Mouse (Mus musculus): ENCODE results near the gene Dnaaf3. TPM values are rescaled to one million over a fixed set of nuclear protein-coding genes. Genes with fewer than 3 reads are reported as not detected.
"Not testable (repeated sequence)": the region's sequence is repeated elsewhere in the genome, so short reads cannot be mapped to it uniquely, and the experiment has no call there.

The Dnaaf3 gene
- 132 and 148 TPM in 2 replicates for polyA plus RNA-seq (2012; rRNA removed)

GRCm38 (mm10) chr7:4532005-4532729 is at the start of gene Dnaaf3:
TSS of gene Dnaaf3 (minus strand) at chr7:4532453.
- Histone ChIP-seq H3K4me3 (ENCODE audit: control insufficient read depth, low read depth, low read length) (peak within 1 kb of the TSS; percentile 88), H3K4me1 (ENCODE audit: control insufficient read depth, insufficient read depth, low read length) (peaks cover 5% of the 10 kb centered on the region), H3K27me3 (ENCODE audit: control insufficient read depth, insufficient read depth, low read length) (no peaks in the 10 kb centered on the region), H3K27ac (ENCODE audit: control insufficient read depth, insufficient read depth, low read depth, low read length) (0 out of 2 replicates have a peak within 1 kb of the TSS, but pooled peaks have one; percentile 49), H3K36me3 (ENCODE audit: control insufficient read depth, insufficient read depth, low read length) (no peaks in the 10 kb centered on the region)
- TF ChIP-seq POLR2A (IDR thresholded peaks at IDR 0.05; ENCODE audit: control insufficient read depth, low read depth, low read length) (no peak), CTCF (IDR thresholded peaks at IDR 0.05; ENCODE audit: control insufficient read depth, insufficient read depth, insufficient replicate concordance, low read depth, low read length) (no peak)

- not testable (repeated sequence) for H3K4me3 ChIP-seq (ENCODE audit: control insufficient read depth, low read depth, low read length); H3K27me3 ChIP-seq (ENCODE audit: control insufficient read depth, insufficient read depth, low read length); H3K4me1 ChIP-seq (ENCODE audit: control insufficient read depth, insufficient read depth, low read length); H3K27ac ChIP-seq (ENCODE audit: control insufficient read depth, insufficient read depth, low read depth, low read length); H3K36me3 ChIP-seq (ENCODE audit: control insufficient read depth, insufficient read depth, low read length)
Observed at GRCm38 (mm10) chr7:4581481-4581880, 49.2 kb upstream of the Dnaaf3 start.

GRCm38 (mm10) chr7:4572361-4572760 is 40.1 kb upstream of the Dnaaf3 start:
- not testable (repeated sequence) for H3K36me3 ChIP-seq (ENCODE audit: control insufficient read depth, insufficient read depth, low read length); H3K27me3 ChIP-seq (ENCODE audit: control insufficient read depth, insufficient read depth, low read length); H3K27ac ChIP-seq (ENCODE audit: control insufficient read depth, insufficient read depth, low read depth, low read length); H3K4me3 ChIP-seq (ENCODE audit: control insufficient read depth, low read depth, low read length); H3K4me1 ChIP-seq (ENCODE audit: control insufficient read depth, insufficient read depth, low read length)

- H3K4me3 ChIP-seq (ENCODE audit: control insufficient read depth, low read depth, low read length): no peak overlapping the region
- TF ChIP-seq POLR2A (IDR thresholded peaks at IDR 0.05; ENCODE audit: control insufficient read depth, low read depth, low read length) (no peak), CTCF (IDR thresholded peaks at IDR 0.05; ENCODE audit: control insufficient read depth, insufficient read depth, insufficient replicate concordance, low read depth, low read length) (no peak)
- no peak overlapping the region for H3K27ac ChIP-seq (ENCODE audit: control insufficient read depth, insufficient read depth, low read depth, low read length)
- no peaks in the 10 kb centered on the region for H3K27me3 ChIP-seq (ENCODE audit: control insufficient read depth, insufficient read depth, low read length)
- H3K36me3 ChIP-seq (ENCODE audit: control insufficient read depth, insufficient read depth, low read length): no peaks in the 10 kb centered on the region
- H3K4me1 ChIP-seq (ENCODE audit: control insufficient read depth, insufficient read depth, low read length): no peaks in the 10 kb centered on the region
Observed at GRCm38 (mm10) chr7:4562660-4563059, 30.4 kb upstream of the Dnaaf3 start.

DNA sequence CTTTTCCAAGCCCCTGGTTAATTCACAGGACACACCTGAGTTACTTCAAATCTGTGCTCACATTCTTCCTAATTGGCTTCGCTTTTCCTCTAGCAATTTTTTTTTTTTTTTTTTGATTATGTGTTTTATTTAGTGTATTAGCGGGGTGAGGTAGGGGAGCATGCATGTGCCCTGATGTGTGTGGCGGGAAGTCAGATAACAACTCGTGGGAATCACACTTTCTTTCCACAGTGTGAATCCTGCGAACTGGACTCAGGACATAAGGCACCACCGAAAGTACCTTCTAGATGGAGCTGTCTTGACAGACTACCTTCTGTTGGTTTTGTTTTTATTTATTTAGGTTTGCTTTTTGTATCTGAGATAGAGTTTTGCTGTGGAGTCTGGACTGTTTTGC is 24.9 kb upstream of the Dnaaf3 start:
- H3K4me3 ChIP-seq (ENCODE audit: control insufficient read depth, low read depth, low read length): no peak overlapping the region
- H3K27ac ChIP-seq (ENCODE audit: control insufficient read depth, insufficient read depth, low read depth, low read length): no peak overlapping the region
- H3K27me3 ChIP-seq (ENCODE audit: control insufficient read depth, insufficient read depth, low read length): no peaks in the 10 kb centered on the region
- no peaks in the 10 kb centered on the region for H3K4me1 ChIP-seq (ENCODE audit: control insufficient read depth, insufficient read depth, low read length)
- no peak for TF ChIP-seq POLR2A (IDR thresholded peaks at IDR 0.05; ENCODE audit: control insufficient read depth, low read depth, low read length)
- TF ChIP-seq CTCF (IDR thresholded peaks at IDR 0.05; ENCODE audit: control insufficient read depth, insufficient read depth, insufficient replicate concordance, low read depth, low read length): no peak
- H3K36me3 ChIP-seq (ENCODE audit: control insufficient read depth, insufficient read depth, low read length): no peaks in the 10 kb centered on the region

DNA sequence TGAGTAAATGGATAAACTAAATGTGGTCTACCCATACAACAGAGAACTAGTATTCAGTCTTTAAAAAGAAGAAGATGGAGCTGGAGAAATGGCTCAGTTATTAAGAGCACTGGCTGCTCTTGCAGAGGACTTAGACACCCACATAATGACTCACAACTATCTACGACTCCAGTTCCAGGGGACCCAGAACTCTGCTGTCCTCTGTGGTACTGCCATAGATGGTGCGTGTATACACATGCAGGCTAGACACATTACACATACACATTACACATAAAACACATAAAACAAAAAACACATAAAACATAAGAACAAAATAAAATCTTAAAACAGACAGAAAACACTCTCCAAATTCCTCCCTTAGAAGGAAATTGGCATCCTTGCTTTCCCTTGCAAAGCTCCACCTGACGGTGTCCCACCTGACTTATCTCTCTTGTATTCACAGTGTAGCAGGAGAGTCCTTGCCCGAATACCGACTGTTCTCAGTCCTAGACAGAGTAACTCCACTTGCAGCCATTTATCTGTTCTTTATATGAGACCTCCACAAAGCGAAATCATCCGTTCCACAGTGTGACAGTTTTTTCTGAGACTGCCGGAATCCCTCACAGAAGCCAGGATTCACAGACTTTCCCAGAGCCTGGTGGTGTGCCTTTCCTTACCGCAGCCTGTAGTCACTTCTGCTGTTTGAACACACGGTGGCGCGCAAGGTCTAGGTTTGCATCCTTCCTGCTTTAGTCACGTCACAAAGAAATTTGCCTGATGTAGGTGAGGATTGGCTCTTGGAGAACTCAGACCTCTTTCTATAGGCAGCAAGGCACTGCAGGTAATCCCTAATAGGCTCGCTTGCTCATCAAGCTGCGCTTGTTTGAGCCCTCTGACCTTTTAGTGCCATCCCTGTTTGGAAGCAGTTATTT is 24.3 kb upstream of the Dnaaf3 start:
- TF ChIP-seq POLR2A (IDR thresholded peaks at IDR 0.05; ENCODE audit: control insufficient read depth, low read depth, low read length) (no peak), CTCF (IDR thresholded peaks at IDR 0.05; ENCODE audit: control insufficient read depth, insufficient read depth, insufficient replicate concordance, low read depth, low read length) (peak; percentile 74; the same call in 1 of the 2 replicates)
- Histone ChIP-seq H3K27ac (ENCODE audit: control insufficient read depth, insufficient read depth, low read depth, low read length) (no peak overlapping the region), H3K27me3 (ENCODE audit: control insufficient read depth, insufficient read depth, low read length) (no peaks in the 10 kb centered on the region), H3K4me3 (ENCODE audit: control insufficient read depth, low read depth, low read length) (peak overlapping the region; percentile 32), H3K4me1 (ENCODE audit: control insufficient read depth, insufficient read depth, low read length) (no peaks in the 10 kb centered on the region), H3K36me3 (ENCODE audit: control insufficient read depth, insufficient read depth, low read length) (no peaks in the 10 kb centered on the region)

DNA sequence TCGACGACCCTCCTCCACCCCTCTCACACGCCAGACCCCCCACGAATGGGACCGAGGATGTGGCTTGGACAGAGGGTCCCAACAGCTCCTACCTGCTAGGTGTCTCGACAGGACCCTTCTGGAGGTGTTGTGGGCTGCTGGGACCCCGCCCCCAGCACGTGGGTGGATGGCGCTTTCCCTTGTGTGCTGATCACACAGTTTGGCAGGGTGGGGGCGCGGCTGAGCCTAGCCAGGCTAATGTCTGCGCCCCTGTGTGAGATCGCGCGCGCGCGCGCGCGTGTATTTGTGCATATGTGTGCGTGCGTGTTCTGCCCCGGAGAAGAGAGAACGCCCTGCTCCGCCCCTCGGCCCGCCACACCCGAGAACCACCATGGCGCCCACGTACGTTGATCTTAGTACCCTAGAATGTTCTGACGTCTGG is 15.0 kb upstream of the Dnaaf3 start, which contains the start of gene Syt5:
Gene Syt5, minus strand, starts transcription at position 321 of the 421 bp plus-strand sequence.
- peak within 1 kb of the TSS; percentile 32 for H3K4me3 ChIP-seq (ENCODE audit: control insufficient read depth, low read depth, low read length)
- H3K36me3 ChIP-seq (ENCODE audit: control insufficient read depth, insufficient read depth, low read length): no peaks in the 10 kb centered on the region
- no peak within 1 kb of the TSS for H3K27ac ChIP-seq (ENCODE audit: control insufficient read depth, insufficient read depth, low read depth, low read length)
- H3K4me1 ChIP-seq (ENCODE audit: control insufficient read depth, insufficient read depth, low read length): peaks cover 25% of the 10 kb centered on the region
- TF ChIP-seq POLR2A (IDR thresholded peaks at IDR 0.05; ENCODE audit: control insufficient read depth, low read depth, low read length) (no peak), CTCF (IDR thresholded peaks at IDR 0.05; ENCODE audit: control insufficient read depth, insufficient read depth, insufficient replicate concordance, low read depth, low read length) (no peak)
- no peaks in the 10 kb centered on the region for H3K27me3 ChIP-seq (ENCODE audit: control insufficient read depth, insufficient read depth, low read length)
